Mouse (Mus musculus) spleen, adult 2 months (tissue): Measurements from ENCODE around the gene Mrpl58. TPM values are rescaled to one million over a fixed set of nuclear protein-coding genes. Genes with fewer than 3 reads are reported as not detected.

Source experiments
- DNase-seq, 2 experiments: peaks; one replicate each; pipeline versions ENCODE4 v3.0.0 to v3.0.0-alpha.2; 2012 to 2021; ENCODE audit warnings: low spot score in 2 of 2, low read depth in 1 of 2
- H3K27ac ChIP-seq: fragments of 200-500 bp; 2 replicates; pipeline ENCODE4 v1.5.1; 2012; ENCODE audit warnings: low read length, inconsistent platforms; ENCODE audit not compliant: insufficient read depth
- H3K27me3 ChIP-seq: fragments of 200-500 bp; 2 replicates; pipeline ENCODE4 v1.6.1; 2012; ENCODE audit warnings: mild to moderate bottlenecking, moderate library complexity, low read length, inconsistent platforms; ENCODE audit not compliant: control insufficient read depth, insufficient read depth
- H3K36me3 ChIP-seq: fragments of 200-500 bp; 2 replicates; pipeline ENCODE4 v1.6.1; 2012; ENCODE audit warnings: mild to moderate bottlenecking, low read length, inconsistent platforms; ENCODE audit not compliant: control insufficient read depth, insufficient read depth
- H3K4me1 ChIP-seq: fragments of 200-500 bp; 2 replicates; pipeline ENCODE4 v1.6.1; 2011; ENCODE audit warnings: inconsistent platforms; ENCODE audit not compliant: control insufficient read depth, insufficient read depth, insufficient read length
- H3K4me3 ChIP-seq: fragments of 200-500 bp; 2 replicates; pipeline ENCODE4 v1.5.1; 2011; ENCODE audit warnings: mild to moderate bottlenecking, inconsistent platforms; ENCODE audit not compliant: insufficient read depth, insufficient read length; ENCODE audit errors: extremely low read depth
- CTCF ChIP-seq: fragments of 200-500 bp; IDR thresholded peaks from 2 replicates; pipeline ENCODE4 v1.5.1; 2011; ENCODE audit warnings: mild to moderate bottlenecking, inconsistent platforms; ENCODE audit not compliant: insufficient read depth, insufficient read length, insufficient replicate concordance; ENCODE audit errors: extremely low read depth
- POLR2A ChIP-seq: fragments of 200-500 bp; IDR thresholded peaks from 2 replicates; pipeline ENCODE4 v1.6.1; 2011; ENCODE audit warnings: low read depth, low read length, inconsistent platforms
- WGBS: fragments of 180-500 bp; shearing (Covaris S2); methylation state at CpG from one replicate; pipeline ENCODE4 v1.1.7; 2018; 5-methylcytosine and 5-hydroxymethylcytosine counted together
- polyA plus RNA-seq: library from polyadenylated mRNA; depleted of rRNA; stranded (reverse); fragments of >200 nt; gene quantifications from 2 replicates; pipeline ENCODE4 v1.2.3, GENCODE M21; 2012

Gene Mrpl58
- polyA plus RNA-seq, 1 experiment, result 48.3 TPM

GRCm38 (mm10) chr11:115393721-115394325 is 9.7 kb upstream of the Mrpl58 start:
- Histone ChIP-seq H3K4me3 (no peak overlapping the region), H3K27me3 (peaks cover 5% of the 10 kb centered on the region; the same call in 1 of the 2 replicates)
- WGBS, result 88% methylated on average over 34 of the region's 34 CpGs

GRCm38 (mm10) chr11:115398085-115398484 is 5.5 kb upstream of the Mrpl58 start:
- TF ChIP-seq POLR2A (no peak), CTCF (no peak)
- Histone ChIP-seq H3K4me1 (no peaks in the 10 kb centered on the region), H3K27me3 (peaks cover 5% of the 10 kb centered on the region; the same call in 1 of the 2 replicates), H3K36me3 (no peaks in the 10 kb centered on the region), H3K27ac (no peak overlapping the region), H3K4me3 (no peak overlapping the region)
- WGBS, result 76% methylated on average over 7 of the region's 7 CpGs
- DNase-seq, result no peak

More at GRCm38 (mm10) chr11:115393721-115394325, 9.7 kb upstream of the Mrpl58 start:
- H3K4me1 ChIP-seq, result no peaks in the 10 kb centered on the region
- TF ChIP-seq CTCF (no peak), POLR2A (no peak)
- no peaks in the 10 kb centered on the region for H3K36me3 ChIP-seq
- no peak for DNase-seq
- H3K27ac ChIP-seq, result no peak overlapping the region

GRCm38 (mm10) chr11:115400126-115400525 is 3.4 kb upstream of the Mrpl58 start:
- Histone ChIP-seq H3K4me3 (no peak overlapping the region), H3K4me1 (no peaks in the 10 kb centered on the region; the same call in 1 of the 2 replicates), H3K27me3 (no peaks in the 10 kb centered on the region), H3K27ac (no peak overlapping the region), H3K36me3 (no peaks in the 10 kb centered on the region)
- DNase-seq, result no peak
- WGBS, result 76% methylated on average over 3 of the region's 3 CpGs
- TF ChIP-seq POLR2A (no peak), CTCF (no peak)

GRCm38 (mm10) chr11:115400630-115401391 is 2.7 kb upstream of the Mrpl58 start:
- Histone ChIP-seq H3K36me3 (no peaks in the 10 kb centered on the region), H3K4me3 (no peak overlapping the region), H3K27me3 (no peaks in the 10 kb centered on the region), H3K27ac (no peak overlapping the region), H3K4me1 (no peaks in the 10 kb centered on the region; the same call in 1 of the 2 replicates)
- DNase-seq, result no peak
- 69% methylated on average over 11 of the region's 11 CpGs for WGBS
- no peak for TF ChIP-seq CTCF
- TF ChIP-seq POLR2A, result no peak

- Histone ChIP-seq H3K27ac (peak overlapping the region; percentile 43), H3K36me3 (peaks cover 4% of the 10 kb centered on the region), H3K27me3 (no peaks in the 10 kb centered on the region), H3K4me1 (no peaks in the 10 kb centered on the region; the same call in 1 of the 2 replicates), H3K4me3 (no peak overlapping the region)
- TF ChIP-seq CTCF (no peak), POLR2A (no peak)
- WGBS, result 91% methylated on average over 6 of the region's 6 CpGs
- DNase-seq, result no peak
Observed at GRCm38 (mm10) chr11:115405723-115406122, 2.2 kb downstream of the Mrpl58 start.

- peaks cover 5% of the 10 kb centered on the region for H3K36me3 ChIP-seq
- H3K4me1 ChIP-seq, result no peaks in the 10 kb centered on the region; the same call in 1 of the 2 replicates
- DNase-seq, result peak in 1 of 2 experiments; percentile 49
- no peaks in the 10 kb centered on the region for H3K27me3 ChIP-seq
- 70% methylated on average over 17 of the region's 17 CpGs for WGBS
- peak overlapping the region; percentile 85 for H3K27ac ChIP-seq
- H3K4me3 ChIP-seq, result no peak overlapping the region
- no peak for TF ChIP-seq CTCF
- no peak; the same call in 1 of the 2 replicates for TF ChIP-seq POLR2A
Observed at GRCm38 (mm10) chr11:115406858-115407401, 3.4 kb downstream of the Mrpl58 start.
